Mouse (Mus musculus) midbrain, embryonic 14.5 days (tissue): ENCODE measurements around the gene Tmeff1. TPM values are rescaled to one million over a fixed set of nuclear protein-coding genes. Genes with fewer than 3 reads are reported as not detected.

Experiments used
- ATAC-seq: fragments of 200-750 bp; cut with Nextera tagmentation; 2 replicates; pipeline ENCODE4 v1.8.0; 2017; ENCODE audit warnings: moderate number of reproducible peaks, moderate library complexity; ENCODE audit not compliant: low FRiP score, low TSS enrichment
- DNase-seq: peaks from one replicate; pipeline ENCODE4 v3.0.0-alpha.2; 2015
- H3K27ac ChIP-seq: fragments of 300-500 bp; sonication (generic); replicated peaks from 2 replicates; pipeline ENCODE4 v1.5.1; 2014; ENCODE audit warnings: mild to moderate bottlenecking, low read depth, low read length, moderate library complexity
- H3K27me3 ChIP-seq: fragments of 300-500 bp; sonication (generic); 2 replicates; pipeline ENCODE4 v1.6.1; 2014; ENCODE audit warnings: low read length, control low read depth, mixed read lengths; ENCODE audit not compliant: control insufficient read depth, insufficient read depth
- H3K36me3 ChIP-seq: fragments of 300-500 bp; sonication (generic); 2 replicates; pipeline ENCODE4 v1.6.1; 2014; ENCODE audit warnings: low read length, control low read depth; ENCODE audit not compliant: control insufficient read depth, insufficient read depth
- H3K4me1 ChIP-seq: fragments of 300-500 bp; sonication (generic); 2 replicates; pipeline ENCODE4 v1.6.1; 2014; ENCODE audit warnings: mild to moderate bottlenecking, antibody characterized with exemption, low read length, control low read depth; ENCODE audit not compliant: control insufficient read depth, insufficient read depth
- H3K4me2 ChIP-seq: fragments of 300-500 bp; sonication (generic); 2 replicates; pipeline ENCODE4 v1.6.1; 2014; ENCODE audit warnings: mild to moderate bottlenecking, low read length, moderate library complexity
- H3K4me3 ChIP-seq: fragments of 300-500 bp; sonication (generic); replicated peaks from 2 replicates; pipeline ENCODE4 v1.5.1; 2014; ENCODE audit warnings: low read depth, low read length
- H3K9ac ChIP-seq: fragments of 300-500 bp; sonication (generic); replicated peaks from 2 replicates; pipeline ENCODE4 v1.6.1; 2014; ENCODE audit warnings: mild to moderate bottlenecking, low read length, moderate library complexity
- H3K9me3 ChIP-seq: fragments of 300-500 bp; sonication (generic); 2 replicates; pipeline ENCODE4 v1.6.1; 2016; ENCODE audit warnings: low read length, control low read depth, mixed read lengths; ENCODE audit not compliant: control insufficient read depth
- WGBS: fragments of 180-500 bp; shearing (Covaris S2); extraction: QIAGEN DNeasy Blood & Tissue Kit; methylation state at CpG from one replicate; pipeline ENCODE4 v1.1.7; 2014; 5-methylcytosine and 5-hydroxymethylcytosine counted together
- polyA plus RNA-seq: library from polyadenylated mRNA; unstranded; fragments of >200 nt; fragmentation: Nextera tagmentation; extraction: Ambion mirVana; gene quantifications from 2 replicates; pipeline ENCODE4 v1.2.1, GENCODE M21; 2014

Tmeff1 gene
- polyA plus RNA-seq, 1 experiment from 2014 or later, result 359 TPM

DNA sequence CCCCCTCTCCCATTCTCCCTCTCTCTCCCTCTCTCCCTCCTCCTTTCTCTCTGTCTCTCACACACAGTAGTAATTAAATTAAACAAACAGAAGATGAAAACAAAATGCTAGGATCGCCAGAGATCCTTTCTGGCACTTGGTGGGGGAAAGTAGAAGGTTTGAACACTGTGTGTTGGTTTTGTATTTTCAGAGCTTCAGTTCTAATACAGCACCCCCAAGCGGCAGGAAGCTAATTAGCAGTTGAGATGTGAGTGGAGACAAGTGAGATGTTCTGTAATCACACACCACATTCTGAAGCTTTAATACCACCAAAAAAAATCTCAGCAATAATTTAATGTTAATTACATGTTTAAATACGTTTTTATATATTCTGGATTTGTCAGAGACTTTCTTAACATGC lies 29.2 kb upstream of the Tmeff1 start:
- DNase-seq, result peak; percentile 70
- no peak overlapping the region for H3K27ac ChIP-seq
- H3K27me3 ChIP-seq, result no peaks in the 10 kb centered on the region
- no peaks in the 10 kb centered on the region for H3K9me3 ChIP-seq
- ATAC-seq, result no peak
- no peak overlapping the region for H3K9ac ChIP-seq
- H3K4me1 ChIP-seq, result no peaks in the 10 kb centered on the region
- 30% methylated on average over 3 of the region's 3 CpGs for WGBS
- H3K4me3 ChIP-seq, result no peak overlapping the region
- H3K36me3 ChIP-seq, result peaks cover 39% of the 10 kb centered on the region
- no peak overlapping the region for H3K4me2 ChIP-seq

DNA sequence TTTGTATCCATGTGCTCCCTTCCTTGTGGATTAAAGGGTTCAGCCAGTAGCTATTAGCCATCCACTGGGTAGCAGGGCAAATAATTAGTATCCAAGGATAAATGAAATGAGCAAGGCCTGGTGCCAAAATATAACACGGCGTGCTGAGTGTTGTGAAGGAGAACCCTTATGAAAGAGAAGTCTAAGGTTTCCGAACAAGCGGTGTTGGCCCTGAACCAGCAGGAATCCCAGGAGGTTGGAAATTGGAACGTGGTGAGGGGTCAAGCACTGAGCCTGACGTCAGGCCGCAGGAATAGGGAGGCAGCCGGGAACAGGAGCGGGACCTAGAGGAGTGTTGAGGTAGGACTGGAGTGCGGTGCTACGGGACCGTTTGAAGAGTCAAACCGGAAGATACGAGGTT lies 25.3 kb upstream of the Tmeff1 start:
- ATAC-seq, result no peak

DNA sequence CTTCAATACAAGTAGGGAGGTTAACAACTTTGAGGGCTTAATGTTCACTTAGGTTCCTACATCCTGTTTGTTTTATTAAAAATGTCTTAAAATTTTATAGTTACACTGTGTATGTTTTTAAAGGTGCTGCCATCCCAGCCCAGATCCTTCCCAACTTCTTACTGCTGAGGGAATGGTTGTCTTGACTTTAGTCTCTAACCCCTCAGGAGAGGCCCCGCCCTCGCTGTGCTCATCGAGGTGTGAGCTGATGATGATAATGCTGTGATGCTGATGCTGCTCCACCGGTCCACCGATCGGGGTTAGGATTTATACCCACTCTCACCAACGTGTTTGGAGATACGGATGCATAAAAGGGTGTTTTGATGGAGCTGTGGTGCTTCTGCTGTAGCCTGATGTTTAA lies 23.1 kb upstream of the Tmeff1 start:
- DNase-seq, result no peak
- H3K9me3 ChIP-seq, result no peaks in the 10 kb centered on the region
- no peak overlapping the region for H3K4me2 ChIP-seq
- no peak overlapping the region for H3K4me3 ChIP-seq
- whole genome bisulfite sequencing, result 94% methylated on average over 8 of the region's 8 CpGs
- H3K9ac ChIP-seq, result no peak overlapping the region
- ATAC-seq, result no peak
- H3K36me3 ChIP-seq, result peaks cover 43% of the 10 kb centered on the region
- no peaks in the 10 kb centered on the region for H3K27me3 ChIP-seq
- H3K4me1 ChIP-seq, result no peaks in the 10 kb centered on the region
- no peak overlapping the region for H3K27ac ChIP-seq

More for the DNA sequence above, 25.3 kb upstream of the Tmeff1 start:
- Histone ChIP-seq H3K27me3 (no peaks in the 10 kb centered on the region), H3K36me3 (peaks cover 48% of the 10 kb centered on the region), H3K4me2 (no peak overlapping the region), H3K9ac (no peak overlapping the region), H3K9me3 (no peaks in the 10 kb centered on the region), H3K27ac (no peak overlapping the region), H3K4me1 (no peaks in the 10 kb centered on the region), H3K4me3 (no peak overlapping the region)
- WGBS, result 87% methylated on average over 14 of the region's 14 CpGs
- DNase-seq, result no peak

DNA sequence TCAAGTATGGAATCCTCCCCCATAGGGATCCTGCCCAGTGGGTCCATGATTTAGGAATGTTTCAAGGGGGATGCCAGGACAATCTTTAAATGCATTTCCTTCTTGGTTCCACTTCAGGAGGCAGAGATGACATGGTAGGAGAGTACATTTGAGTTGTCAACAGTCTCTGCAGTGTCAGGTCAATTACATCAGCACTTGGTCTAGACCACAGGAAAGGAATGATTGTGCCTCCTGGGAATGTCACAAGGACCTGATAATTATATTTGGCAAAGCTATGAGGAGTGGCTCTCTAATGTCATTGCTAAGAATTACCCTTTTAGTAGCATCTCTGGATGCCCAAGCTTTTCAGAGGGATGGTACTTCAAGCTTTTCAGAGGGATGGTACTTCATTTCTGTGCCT lies 20.0 kb upstream of the Tmeff1 start:
- Histone ChIP-seq H3K27me3 (no peaks in the 10 kb centered on the region), H3K36me3 (peaks cover 36% of the 10 kb centered on the region), H3K9me3 (no peaks in the 10 kb centered on the region), H3K4me3 (no peak overlapping the region), H3K4me2 (no peak overlapping the region), H3K9ac (no peak overlapping the region), H3K27ac (no peak overlapping the region), H3K4me1 (no peaks in the 10 kb centered on the region)
- no peak for DNase-seq
- no peak for ATAC-seq

DNA sequence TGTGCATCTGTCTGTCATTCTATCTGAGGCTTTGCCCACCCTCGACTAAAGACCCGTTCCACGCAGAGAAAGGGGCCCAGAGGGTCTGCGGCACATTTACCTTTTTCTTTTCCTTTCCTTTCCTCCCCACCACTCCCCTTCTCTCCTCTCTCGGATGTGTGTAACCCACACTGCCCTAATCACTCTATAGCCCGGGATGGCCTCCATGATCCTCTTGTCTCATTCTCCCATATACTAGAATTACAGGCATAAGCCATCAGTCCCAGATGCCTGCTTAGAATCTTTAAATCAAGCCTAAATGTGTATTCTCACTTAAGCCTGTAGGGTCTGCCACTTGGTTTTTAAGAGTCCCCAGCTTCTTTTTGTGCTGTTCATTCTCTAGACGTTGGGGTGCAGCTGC lies 8.6 kb upstream of the Tmeff1 start:
- DNase-seq, result no peak
- no peak for ATAC-seq
- Histone ChIP-seq H3K27me3 (no peaks in the 10 kb centered on the region), H3K4me1 (no peaks in the 10 kb centered on the region), H3K9me3 (no peaks in the 10 kb centered on the region), H3K9ac (no peak overlapping the region), H3K4me2 (no peak overlapping the region), H3K36me3 (no peaks in the 10 kb centered on the region), H3K4me3 (no peak overlapping the region), H3K27ac (no peak overlapping the region)
- 84% methylated on average over 7 of the region's 7 CpGs for WGBS

DNA sequence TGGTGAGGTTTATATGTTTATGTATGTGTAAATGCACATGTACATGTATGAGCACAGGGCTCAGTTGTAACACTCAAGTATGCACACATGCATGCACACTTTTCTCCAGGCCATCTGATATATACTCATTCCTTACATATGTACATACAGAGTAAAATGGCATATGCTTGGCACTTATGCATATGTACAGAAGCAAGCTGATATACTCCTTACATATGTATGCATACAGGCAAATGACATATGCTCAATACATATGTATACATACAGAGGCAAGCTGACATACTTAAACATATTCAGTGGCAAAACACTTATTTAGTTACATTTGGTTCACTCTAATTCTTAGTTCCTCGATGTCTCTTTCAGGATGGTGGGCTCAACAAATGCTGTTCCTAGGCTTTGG lies 7.1 kb upstream of the Tmeff1 start:
- Histone ChIP-seq H3K9ac (no peak overlapping the region), H3K27me3 (no peaks in the 10 kb centered on the region), H3K9me3 (no peaks in the 10 kb centered on the region), H3K36me3 (no peaks in the 10 kb centered on the region), H3K4me1 (no peaks in the 10 kb centered on the region; the same call in 1 of the 2 replicates), H3K27ac (no peak overlapping the region), H3K4me2 (no peak overlapping the region), H3K4me3 (no peak overlapping the region)
- WGBS, result 95% methylated on average over 1 of the region's 1 CpGs
- DNase-seq (no peak), ATAC-seq (no peak)

DNA sequence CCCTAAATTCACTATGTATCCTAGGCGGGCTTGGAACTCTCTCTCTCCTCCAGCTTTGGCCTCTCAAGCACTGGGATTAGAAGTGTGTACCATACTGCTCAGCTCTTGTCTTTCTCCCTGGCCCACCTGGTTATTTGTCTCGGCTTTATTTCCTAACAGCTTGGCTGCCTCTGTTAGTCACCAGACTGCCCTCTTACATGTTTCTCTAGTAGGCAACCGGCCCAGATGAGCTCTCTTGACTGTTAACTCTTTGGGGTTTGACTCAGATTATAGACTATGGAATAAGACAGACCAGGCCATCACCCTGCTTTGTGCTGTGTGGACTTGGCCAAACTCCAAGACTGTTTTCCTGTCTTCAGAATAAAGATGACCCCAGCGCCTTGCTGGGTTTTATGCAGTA lies 6.6 kb upstream of the Tmeff1 start:
- Histone ChIP-seq H3K4me3 (no peak overlapping the region), H3K9ac (no peak overlapping the region), H3K4me1 (peaks cover 3% of the 10 kb centered on the region; the same call in 1 of the 2 replicates), H3K27ac (no peak overlapping the region), H3K9me3 (no peaks in the 10 kb centered on the region), H3K36me3 (no peaks in the 10 kb centered on the region), H3K4me2 (no peak overlapping the region), H3K27me3 (no peaks in the 10 kb centered on the region)
- WGBS, result 53% methylated on average over 4 of the region's 4 CpGs
- DNase-seq (no peak), ATAC-seq (no peak)

DNA sequence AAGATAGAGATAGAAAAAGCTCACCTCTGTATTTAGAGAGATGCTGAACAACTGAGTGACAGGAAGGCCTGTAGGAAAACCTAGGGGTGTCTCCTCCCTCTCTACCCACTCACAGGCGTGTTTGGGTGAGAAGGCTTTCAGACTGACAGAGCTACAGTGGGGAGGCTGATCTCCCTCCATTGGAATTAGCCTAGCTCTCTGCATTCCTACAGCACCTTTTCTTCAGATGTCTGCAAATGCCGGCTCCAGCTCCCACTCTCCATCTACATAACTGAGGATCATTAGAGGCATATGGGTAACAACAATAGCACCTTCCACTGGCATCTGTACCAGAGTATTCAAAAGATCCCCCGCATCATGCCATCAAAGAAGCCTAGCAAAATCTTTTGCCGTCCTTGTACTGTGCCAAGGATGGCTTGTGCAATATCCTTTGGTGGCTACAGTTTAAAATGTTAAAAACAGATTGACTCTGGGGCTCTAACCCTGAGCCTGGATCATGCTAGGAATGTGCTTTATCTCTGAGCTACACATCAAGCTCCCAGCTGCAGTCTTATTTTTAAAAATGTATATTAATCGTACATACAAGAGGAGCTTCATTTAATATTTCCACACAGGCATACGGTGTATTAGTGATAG lies 5.4 kb upstream of the Tmeff1 start:
- peaks cover 10% of the 10 kb centered on the region; the same call in 1 of the 2 replicates for H3K4me1 ChIP-seq
- no peak overlapping the region for H3K4me3 ChIP-seq
- H3K9ac ChIP-seq, result no peak overlapping the region
- H3K9me3 ChIP-seq, result no peaks in the 10 kb centered on the region
- H3K4me2 ChIP-seq, result no peak overlapping the region
- no peak overlapping the region for H3K27ac ChIP-seq
- DNase-seq, result no peak
- WGBS, result 62% methylated on average over 6 of the region's 6 CpGs
- no peaks in the 10 kb centered on the region for H3K27me3 ChIP-seq
- H3K36me3 ChIP-seq, result no peaks in the 10 kb centered on the region
- ATAC-seq, result no peak

DNA sequence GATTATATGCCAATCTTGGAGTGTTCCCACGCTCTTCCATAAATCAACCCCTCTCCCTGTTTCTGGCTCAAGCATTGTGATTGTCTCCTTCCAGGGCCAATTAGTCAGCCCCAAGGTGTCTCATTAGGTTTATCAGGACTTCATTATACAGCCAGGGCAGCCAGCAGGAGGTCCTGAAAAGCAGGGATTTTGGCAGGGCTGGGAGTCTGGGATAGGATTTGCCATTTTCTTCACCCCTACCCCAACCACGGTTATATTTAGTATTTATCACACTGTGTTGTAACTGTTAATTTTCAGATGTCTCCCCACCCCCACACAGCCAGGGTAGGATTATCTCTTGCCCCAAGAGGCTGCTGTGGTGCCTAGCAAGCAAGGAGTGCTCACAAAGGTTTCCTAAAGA lies 3.8 kb upstream of the Tmeff1 start:
- peak; percentile 69 for DNase-seq

More for the DNA sequence above, 3.8 kb upstream of the Tmeff1 start:
- no peak for ATAC-seq
- Histone ChIP-seq H3K9me3 (no peaks in the 10 kb centered on the region), H3K36me3 (no peaks in the 10 kb centered on the region), H3K9ac (no peak overlapping the region), H3K27ac (no peak overlapping the region), H3K4me1 (peaks cover 10% of the 10 kb centered on the region; the same call in 1 of the 2 replicates), H3K4me2 (no peak overlapping the region), H3K27me3 (no peaks in the 10 kb centered on the region), H3K4me3 (no peak overlapping the region)
- 9% methylated on average over 2 of the region's 2 CpGs for WGBS
